Mouse (Mus musculus) ovary, postnatal 10 days (tissue): ENCODE data around the gene Mecr.
A peak's percentile ranks its signal among the peaks of the same experiment; 100 is the strongest.
"Not testable (repeated sequence)": the region's sequence is repeated elsewhere in the genome, so short reads cannot be mapped to it uniquely, and the experiment has no call there.

ENCODE experiments used
- DNase-seq: peaks from one replicate; pipeline ENCODE4 v3.0.0; 2022; ENCODE audit warnings: low spot score

Gene Mecr

DNA sequence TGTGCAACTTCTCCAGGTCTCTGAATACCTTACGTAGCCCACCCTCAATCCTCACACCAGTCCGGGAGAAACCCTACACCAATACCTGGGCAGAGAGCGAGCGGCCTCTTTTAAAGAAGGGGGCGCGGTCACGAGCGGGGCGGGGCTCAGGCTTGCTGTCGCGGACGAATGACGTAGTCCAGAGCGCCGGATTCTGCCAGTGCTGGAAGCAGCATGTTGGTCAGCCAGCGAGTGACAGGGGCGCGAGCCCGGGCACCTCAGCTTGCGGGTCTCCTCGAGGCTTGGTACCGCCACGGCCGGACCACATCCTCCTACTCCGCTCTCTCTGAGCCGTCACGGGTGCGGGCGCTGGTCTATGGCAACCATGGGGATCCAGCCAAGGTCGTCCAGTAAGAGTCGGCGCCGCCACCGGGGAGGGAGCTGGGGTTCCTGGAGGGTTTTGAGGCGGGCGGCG is at the start of gene Mecr:
Mecr (plus strand) TSS at position 181 of the 454 bp plus-strand sequence.
- peak; percentile 93 for DNase-seq

GRCm38 (mm10) chr4:131796312-131797080 is 46.8 kb upstream of the Mecr start:
- DNase-seq: no peak

DNA sequence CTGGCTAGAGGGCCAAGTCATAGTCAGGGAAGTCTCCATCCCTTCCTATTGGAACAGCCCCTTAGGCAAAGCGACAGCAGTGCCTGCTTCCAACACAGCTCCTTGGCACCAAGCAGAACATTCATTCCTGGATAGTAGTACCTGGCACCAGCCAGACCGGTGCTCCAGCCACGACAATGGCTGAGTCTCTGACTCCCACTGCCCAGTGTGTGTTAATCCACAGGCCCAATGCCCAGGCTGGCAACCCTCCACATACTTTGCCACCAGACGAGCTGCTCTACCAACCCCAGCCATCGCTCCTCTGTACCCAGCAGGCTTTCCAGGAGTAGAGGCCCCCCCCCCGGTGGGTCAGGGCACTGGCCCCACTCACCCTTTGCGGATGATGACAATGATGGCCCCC is 45.8 kb upstream of the Mecr start:
- no peak for DNase-seq

- no peak for DNase-seq
These were observed 45.4 kb upstream of the Mecr start for GRCm38 (mm10) chr4:131797920-131798319.

- no peak for DNase-seq
These were observed 44.3 kb upstream of the Mecr start for GRCm38 (mm10) chr4:131798968-131799367.

DNA sequence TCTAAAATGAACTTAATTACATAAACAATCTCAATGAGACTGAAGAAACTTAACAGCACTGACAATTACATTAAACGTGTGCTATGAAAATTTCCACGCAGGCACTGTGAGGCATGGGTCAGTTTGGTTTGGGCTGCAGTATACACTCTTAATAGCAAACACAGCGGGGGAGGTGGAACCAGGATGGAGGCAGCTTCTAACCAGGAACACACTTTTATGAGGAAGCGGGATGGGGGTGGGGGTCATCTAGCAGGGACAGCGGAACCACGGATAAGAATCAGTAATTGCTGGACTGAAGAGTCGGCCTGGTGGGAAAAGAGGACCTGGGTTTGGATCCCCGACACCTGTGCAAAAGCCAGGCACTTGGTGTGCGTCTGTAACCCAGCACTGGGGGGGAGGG is 39.4 kb upstream of the Mecr start:
- no peak for DNase-seq

DNA sequence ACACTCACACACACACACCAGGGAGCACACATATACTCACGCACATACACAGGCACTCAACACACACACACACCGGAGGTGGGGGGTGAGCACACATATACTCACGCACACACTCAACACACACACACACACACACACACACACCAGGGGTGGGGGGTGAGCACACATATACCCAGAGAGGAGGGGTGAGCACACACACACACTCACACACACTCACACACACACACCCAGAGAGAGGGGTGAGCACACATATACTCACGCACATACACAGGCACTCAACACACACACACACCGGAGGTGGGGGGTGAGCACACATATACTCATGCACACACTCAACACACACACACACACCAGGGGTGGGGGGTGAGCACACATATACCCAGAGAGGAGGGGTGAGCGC is 38.5 kb upstream of the Mecr start:
- DNase-seq: not testable (repeated sequence)

- DNase-seq: no peak
These were observed 38.0 kb upstream of the Mecr start for GRCm38 (mm10) chr4:131805255-131805654.

DNA sequence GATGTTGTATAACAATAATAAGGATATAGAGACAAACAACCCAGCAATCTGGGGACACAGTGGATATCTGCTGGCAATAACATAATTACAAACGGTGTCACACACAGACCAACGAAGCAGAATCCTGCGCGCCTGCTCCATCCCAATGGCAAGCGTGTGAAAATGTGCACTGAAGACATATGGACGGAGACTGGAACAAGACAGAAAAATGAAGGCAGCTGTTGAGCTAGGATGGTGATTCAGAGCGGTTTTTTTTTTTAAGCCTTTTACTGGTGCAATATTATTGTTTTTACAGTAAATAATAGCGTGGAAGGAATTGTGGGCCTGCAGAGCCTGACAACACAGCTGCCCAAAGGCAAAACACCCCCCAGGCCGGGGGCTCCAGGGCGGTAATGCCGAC is 30.8 kb upstream of the Mecr start:
- no peak for DNase-seq

GRCm38 (mm10) chr4:131813798-131814197 is 29.5 kb upstream of the Mecr start:
- DNase-seq: no peak

GRCm38 (mm10) chr4:131814869-131815268 is 28.4 kb upstream of the Mecr start:
- DNase-seq: no peak

DNA sequence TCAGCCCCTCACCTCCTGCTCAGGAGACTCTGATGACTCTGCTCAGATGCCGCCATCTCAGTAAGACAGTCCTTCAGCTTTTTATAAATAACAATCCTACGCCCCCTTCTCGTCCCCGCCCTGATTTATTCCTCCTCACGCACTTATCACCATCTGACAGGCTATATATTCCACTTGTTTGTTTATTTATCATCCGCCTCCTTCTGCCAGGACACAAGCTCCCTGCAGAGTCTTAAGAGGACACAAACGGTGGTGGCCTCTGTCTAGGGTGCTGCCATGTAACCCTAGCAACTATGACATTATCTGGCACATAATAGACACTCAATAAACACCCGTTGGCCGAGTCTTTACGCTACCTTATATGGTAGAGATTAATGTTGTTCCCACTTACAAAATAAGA is 27.5 kb upstream of the Mecr start:
- no peak for DNase-seq

DNA sequence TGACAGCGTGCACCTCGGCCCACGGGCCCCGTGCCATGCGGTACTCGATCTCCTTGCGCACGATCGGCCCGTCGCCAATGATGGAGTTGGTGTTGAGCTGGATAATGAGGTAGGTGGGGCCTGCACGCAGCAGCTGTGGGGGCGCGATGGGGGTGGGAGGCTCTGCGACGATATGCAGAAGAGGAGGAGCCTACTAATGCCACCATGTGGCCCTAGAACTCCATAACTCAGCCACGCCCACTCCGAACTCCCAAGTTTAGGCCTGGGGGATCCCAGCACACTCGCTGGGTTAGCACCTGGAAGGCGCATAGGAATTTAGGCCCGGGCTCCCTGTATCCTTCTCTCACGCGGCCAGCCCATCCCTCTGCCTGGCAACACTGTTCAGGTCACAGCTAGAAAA is 24.3 kb upstream of the Mecr start:
- DNase-seq: no peak

GRCm38 (mm10) chr4:131821161-131821731 is 22.0 kb upstream of the Mecr start:
- no peak for DNase-seq

GRCm38 (mm10) chr4:131822583-131822982 is 20.7 kb upstream of the Mecr start:
- no peak for DNase-seq

GRCm38 (mm10) chr4:131824939-131825338 is 18.3 kb upstream of the Mecr start:
- no peak for DNase-seq

DNA sequence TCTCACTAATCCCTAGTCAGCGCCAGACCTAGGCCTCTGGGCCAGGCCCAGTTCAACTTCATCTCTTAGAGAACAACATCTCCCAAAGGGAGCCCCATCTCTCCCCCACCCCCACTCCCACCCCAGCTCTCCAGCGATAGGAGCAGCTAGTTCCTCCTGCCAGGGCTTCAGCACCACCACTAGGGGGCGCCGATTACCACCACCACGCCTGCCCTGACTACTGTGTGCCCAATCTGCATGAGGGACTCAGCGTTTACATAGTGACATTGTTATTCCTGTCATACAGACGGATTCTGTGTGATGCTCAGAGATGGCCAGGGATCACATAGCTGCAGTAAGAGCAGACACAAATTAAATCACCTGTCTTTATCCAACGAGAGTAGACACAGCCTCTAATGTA is 17.4 kb upstream of the Mecr start:
- DNase-seq: no peak

DNA sequence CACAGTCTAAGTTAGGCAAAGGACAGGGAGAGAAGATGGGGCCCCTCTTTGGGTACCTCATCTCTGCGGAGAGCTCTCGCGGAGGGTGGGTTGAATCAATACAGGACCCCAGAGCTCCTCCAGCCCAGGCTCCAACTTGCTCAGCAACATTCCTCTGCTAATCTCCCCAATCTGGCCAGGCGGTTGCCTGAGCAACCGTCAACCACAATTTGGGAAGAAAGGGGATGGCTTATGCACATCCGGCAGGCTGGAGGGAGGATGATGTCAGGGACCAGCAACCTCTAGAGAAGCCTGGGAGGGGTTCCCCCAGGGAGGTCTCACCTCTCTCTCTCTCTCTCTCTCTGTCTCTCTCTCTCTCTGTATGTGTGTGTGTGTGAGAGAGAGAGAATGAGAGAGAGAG is 16.4 kb upstream of the Mecr start:
- DNase-seq: no peak

DNA sequence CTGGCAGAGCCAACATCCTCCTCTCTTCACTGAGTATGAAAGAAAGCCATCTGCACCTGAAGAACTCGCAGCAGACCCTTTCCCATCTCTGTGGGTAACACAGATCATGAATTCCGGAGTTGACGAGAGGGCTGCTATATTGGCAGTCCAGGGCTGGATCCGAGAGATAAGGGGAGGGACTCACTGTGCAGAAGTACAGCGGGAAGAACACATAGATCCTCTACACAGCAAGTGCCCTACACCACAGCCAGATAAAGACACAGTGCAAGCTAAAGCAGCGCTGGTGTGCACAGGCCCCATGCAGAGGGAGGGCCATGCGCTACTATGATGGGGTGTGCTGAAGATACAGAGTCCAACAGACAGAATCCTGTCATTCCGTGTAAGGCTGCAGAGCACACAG is 14.1 kb upstream of the Mecr start:
- no peak for DNase-seq

GRCm38 (mm10) chr4:131831546-131832045 is 11.7 kb upstream of the Mecr start:
- DNase-seq: no peak

DNA sequence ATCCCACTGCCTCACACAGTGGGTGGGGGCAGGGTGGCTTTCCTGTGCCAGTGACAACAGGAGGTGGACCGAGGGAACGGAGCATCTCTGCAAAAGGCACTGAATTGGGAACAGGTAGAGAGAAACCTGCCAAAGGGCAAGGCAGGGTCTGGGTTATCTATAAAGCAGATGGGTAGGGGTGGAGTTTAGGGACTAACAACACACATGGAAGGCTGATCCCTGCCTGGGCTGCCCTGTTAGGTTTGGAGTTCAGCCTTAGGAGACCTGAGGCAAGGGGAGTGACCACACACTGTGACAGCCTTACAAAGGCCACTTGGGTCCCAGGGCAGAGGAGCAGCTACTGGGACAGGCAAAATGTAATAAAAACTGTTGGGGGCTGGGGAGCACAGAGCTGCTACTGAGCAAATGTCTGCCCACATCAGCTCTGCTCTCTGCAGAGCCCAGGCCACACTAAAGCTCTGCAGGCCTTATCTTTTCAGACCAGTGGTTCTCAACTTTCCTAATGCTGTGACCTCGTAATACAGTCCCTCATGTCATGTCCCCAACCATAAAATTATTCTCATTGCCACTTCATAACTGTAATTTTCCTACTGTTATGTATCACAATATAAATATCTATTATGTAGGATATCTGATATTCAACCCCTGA is 10.4 kb upstream of the Mecr start:
- DNase-seq: no peak

GRCm38 (mm10) chr4:131833971-131834609 is 9.2 kb upstream of the Mecr start:
- no peak for DNase-seq
